Mouse (Mus musculus): ENCODE measurements around the gene Gle1.

DNA sequence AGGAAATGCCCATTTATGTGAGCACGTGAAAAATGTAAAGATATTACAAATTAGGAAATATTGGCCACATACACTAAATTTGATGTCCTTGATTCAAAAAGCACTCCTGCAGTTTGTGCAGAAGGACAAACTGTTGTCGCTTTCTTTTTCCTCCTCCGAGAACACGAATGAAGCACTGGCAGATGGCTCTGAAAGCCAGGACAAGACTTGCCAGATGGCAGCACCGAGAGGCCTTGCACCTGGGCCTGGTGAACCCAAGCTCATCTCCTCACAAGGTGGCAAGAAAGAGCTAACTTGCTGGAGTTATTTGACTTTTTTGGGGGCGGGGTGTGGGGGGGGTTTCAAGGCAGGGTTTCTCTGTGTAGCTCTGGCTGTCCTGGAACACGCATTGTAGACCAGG lies 5.6 kb downstream of the Gle1 start:
- TF ChIP-seq CTCF (IDR thresholded peaks at IDR 0.05; ENCODE audit: low read depth, low read length) (no peak), POLR2A (IDR thresholded peaks at IDR 0.05; ENCODE audit: extremely low read depth, insufficient read depth, low read length) (no peak)

All from liver, adult 2 months (tissue).